Mouse (Mus musculus) embryonic facial prominence, embryonic 10.5 days (tissue): ENCODE data around the gene Atp1a4. TPM values are rescaled to one million over a fixed set of nuclear protein-coding genes. Genes with fewer than 3 reads are reported as not detected.
A peak's percentile ranks its signal among the peaks of the same experiment; 100 is the strongest.

Experiments
- DNase-seq: peaks from one replicate; pipeline ENCODE4 v3.0.0-alpha.2; 2017; ENCODE audit warnings: low spot score
- H3K27ac ChIP-seq: fragments of 300-500 bp; sonication (generic); replicated peaks from 2 replicates; pipeline ENCODE4 v1.5.1; 2016; ENCODE audit warnings: mild to moderate bottlenecking
- H3K27me3 ChIP-seq: fragments of 300-500 bp; sonication (generic); replicated peaks from 2 replicates; pipeline ENCODE4 v1.6.1; 2016; ENCODE audit warnings: low read depth, mild to moderate bottlenecking; ENCODE audit not compliant: poor library complexity, severe bottlenecking
- H3K36me3 ChIP-seq: fragments of 300-500 bp; sonication (generic); replicated peaks from 2 replicates; pipeline ENCODE4 v1.6.1; 2016; ENCODE audit warnings: mild to moderate bottlenecking, moderate library complexity
- H3K4me1 ChIP-seq: fragments of 300-500 bp; sonication (generic); 2 replicates; pipeline ENCODE4 v1.6.1; 2016
- H3K4me3 ChIP-seq: fragments of 300-500 bp; sonication (generic); 2 replicates; pipeline ENCODE4 v1.5.1; 2016; ENCODE audit warnings: mild to moderate bottlenecking, moderate library complexity
- H3K9me3 ChIP-seq: fragments of 300-500 bp; sonication (generic); 2 replicates; pipeline ENCODE4 v1.6.1; 2016; ENCODE audit warnings: mild to moderate bottlenecking
- WGBS: fragments of 180-500 bp; shearing (Covaris S2); methylation state at CpG from one replicate; pipeline ENCODE4 v1.1.7; 2016; 5-methylcytosine and 5-hydroxymethylcytosine counted together
- polyA plus RNA-seq: library from polyadenylated mRNA; unstranded; fragments of >200 nt; fragmentation: Nextera tagmentation; extraction: Ambion mirVana; gene quantifications from 2 replicates; pipeline ENCODE4 v1.2.1, GENCODE M21; 2016

The Atp1a4 gene
- polyA plus RNA-seq, 1 experiment from 2014 or later: not detected

DNA sequence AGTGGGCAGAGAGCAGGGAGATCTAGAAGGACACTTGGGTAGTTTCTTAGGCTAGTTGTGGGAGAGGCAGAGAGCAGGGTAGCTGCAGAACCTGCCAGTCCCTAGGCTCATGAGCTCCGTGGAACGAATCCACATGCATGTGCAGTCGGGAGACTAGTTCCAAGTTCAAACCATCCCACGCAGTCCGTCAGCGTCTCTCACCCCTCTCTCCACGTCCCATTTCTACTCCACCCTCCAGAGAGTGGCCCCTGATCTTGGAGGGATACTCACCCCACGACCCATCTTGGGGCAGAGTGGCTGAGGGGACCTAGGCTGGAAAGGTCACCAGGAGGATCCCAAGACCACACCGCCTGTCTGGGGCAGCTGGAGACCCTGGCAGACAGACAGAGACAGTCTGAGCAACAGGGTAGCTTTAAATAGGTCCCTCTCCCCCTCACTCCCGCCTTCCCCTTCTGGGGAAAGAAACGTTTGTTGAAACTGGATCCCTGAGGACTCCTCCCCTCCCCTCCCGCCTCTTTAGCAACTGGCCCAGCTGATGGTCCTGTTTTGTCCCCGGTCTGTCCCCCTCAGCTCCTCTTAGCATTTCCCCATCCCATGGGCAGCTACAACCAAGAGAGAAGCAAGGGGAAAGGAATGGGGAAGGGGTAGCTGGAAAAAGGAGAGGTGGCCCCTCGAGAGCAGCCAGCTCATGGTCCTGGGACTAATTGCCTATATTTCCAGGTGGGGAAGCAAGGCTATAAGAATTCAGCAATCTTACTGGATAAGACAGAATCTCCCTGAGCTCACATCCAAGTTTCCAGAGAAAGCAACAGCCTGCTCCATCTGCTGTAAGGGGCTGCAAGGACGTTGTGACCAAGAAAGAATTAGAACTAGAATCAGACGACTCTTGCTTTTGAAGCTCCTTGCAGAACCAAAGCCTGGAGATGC lies 39.7 kb upstream of the Atp1a4 start, which contains the start of gene Atp1a2:
TSS of gene Atp1a2 (minus strand) at position 454 of the 927 bp plus-strand sequence.
- H3K4me1 ChIP-seq: peaks cover 76% of the 10 kb centered on the region
- peak; percentile 52 for DNase-seq
- H3K36me3 ChIP-seq: no peaks in the 10 kb centered on the region
- 10% methylated on average over 16 of the region's 16 CpGs for WGBS
- peaks cover 48% of the 10 kb centered on the region for H3K27me3 ChIP-seq
- H3K27ac ChIP-seq: peak within 1 kb of the TSS; percentile 71
- H3K9me3 ChIP-seq: no peaks in the 10 kb centered on the region
- peak within 1 kb of the TSS; percentile 40 for H3K4me3 ChIP-seq

DNA sequence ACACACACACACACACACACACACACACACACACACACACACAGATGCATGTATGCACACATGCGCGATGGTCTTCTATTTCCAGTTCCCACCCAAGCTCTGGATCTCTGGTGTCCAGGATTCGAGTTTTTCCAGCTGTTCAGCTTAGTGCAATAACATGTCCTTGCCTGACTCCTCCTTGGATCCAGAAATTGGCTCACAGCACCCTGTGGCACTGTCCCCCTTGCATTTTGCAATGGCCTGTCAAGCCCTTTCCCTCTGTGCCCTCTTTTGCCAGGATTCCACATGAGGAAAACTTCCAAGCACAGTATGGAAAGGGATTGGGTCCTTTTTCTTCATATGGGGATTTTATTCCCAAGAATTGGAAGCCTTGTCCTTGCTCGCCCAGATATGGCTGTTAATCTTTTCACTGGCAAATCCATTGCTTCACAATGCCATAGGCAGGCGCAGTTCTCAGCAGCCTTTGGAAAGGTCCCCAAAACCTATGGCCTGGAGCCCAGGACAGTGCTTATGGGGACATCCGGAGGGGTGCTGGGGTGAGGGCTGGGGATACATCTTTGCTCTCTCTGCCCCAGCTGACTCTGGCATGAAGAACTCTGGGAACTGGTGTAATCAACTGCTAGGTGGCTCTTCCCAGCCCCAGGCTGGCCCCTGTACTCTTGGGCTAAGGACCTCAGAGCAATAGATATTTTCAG lies 38.7 kb upstream of the Atp1a4 start:
- Histone ChIP-seq H3K36me3 (no peaks in the 10 kb centered on the region), H3K4me3 (no peak overlapping the region), H3K27me3 (peaks cover 48% of the 10 kb centered on the region), H3K9me3 (no peaks in the 10 kb centered on the region), H3K27ac (peak overlapping the region; percentile 71; the same call in 1 of the 2 replicates), H3K4me1 (peaks cover 67% of the 10 kb centered on the region)
- 82% methylated on average over 6 of the region's 6 CpGs for WGBS
- no peak for DNase-seq

DNA sequence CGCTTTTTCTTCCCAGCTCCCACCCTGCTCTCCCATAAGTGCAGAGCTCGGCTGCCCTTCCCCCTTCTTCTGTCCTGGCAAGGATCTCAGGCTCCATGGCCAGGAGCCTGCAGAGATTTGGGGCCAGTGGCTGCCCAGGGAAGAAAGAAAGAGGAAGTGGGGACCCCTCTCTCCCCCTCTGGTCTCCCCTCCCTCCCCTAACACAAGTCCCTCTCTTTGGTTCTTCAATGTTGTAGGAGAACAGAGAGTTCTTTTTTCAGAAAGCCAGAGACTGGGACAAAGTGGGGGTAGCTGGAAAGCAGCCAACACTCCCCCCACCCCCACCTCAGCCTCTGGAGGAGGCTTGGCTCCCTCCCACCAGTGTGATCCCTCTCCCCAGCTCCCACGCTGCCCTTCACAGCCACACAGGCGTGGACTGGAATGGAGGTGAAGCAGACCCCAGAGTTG lies 37.6 kb upstream of the Atp1a4 start:
- Histone ChIP-seq H3K36me3 (no peaks in the 10 kb centered on the region), H3K4me3 (no peak overlapping the region), H3K27ac (peak overlapping the region; percentile 2; the same call in 1 of the 2 replicates), H3K4me1 (peaks cover 55% of the 10 kb centered on the region), H3K9me3 (no peaks in the 10 kb centered on the region), H3K27me3 (peaks cover 47% of the 10 kb centered on the region)
- WGBS: 54% methylated on average over 4 of the region's 4 CpGs
- no peak for DNase-seq

DNA sequence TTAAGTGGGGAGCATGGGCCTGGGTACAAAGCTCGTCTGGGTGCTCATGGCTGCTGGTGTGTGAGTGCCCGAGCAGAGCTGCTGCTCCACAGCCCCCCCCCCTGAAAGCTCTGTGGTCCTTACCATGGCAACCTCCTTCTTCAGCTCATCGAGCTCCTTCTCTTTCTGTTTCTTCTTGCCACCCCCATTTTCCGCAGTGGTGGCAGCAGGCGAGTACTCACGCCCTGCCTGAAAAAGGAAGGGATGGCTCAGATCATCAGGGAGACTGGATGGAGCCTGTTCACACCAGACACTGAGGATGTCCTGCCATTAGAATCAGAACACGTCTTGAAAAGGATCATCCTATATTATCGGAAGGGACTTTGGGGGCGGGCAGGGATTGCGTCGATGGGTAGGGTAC lies 35.2 kb upstream of the Atp1a4 start:
- Histone ChIP-seq H3K9me3 (no peaks in the 10 kb centered on the region), H3K4me3 (no peak overlapping the region), H3K4me1 (peaks cover 33% of the 10 kb centered on the region), H3K36me3 (no peaks in the 10 kb centered on the region), H3K27me3 (peaks cover 24% of the 10 kb centered on the region), H3K27ac (no peak overlapping the region)
- 92% methylated on average over 11 of the region's 11 CpGs for WGBS
- DNase-seq: no peak

DNA sequence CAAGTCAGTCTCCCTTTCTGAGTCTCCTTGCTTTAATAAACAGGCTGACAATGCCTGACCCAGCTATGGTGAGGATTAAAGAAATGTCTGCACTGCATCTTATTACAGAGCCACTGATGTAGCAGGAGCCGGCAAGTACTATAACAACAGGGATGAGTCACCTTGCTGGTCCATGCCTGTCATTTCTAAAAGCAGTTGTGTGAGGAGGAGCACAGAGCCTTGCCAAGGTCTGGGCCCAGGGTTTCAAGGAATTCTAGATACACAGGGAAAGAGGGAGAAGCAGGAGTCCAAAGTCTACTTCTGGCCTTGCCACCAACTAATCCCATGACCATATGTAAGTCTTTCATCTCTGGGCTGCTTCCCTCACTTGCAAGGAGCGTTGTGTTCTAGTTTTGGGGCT lies 34.7 kb upstream of the Atp1a4 start:
- Histone ChIP-seq H3K4me3 (no peak overlapping the region), H3K9me3 (no peaks in the 10 kb centered on the region), H3K4me1 (peaks cover 27% of the 10 kb centered on the region), H3K36me3 (no peaks in the 10 kb centered on the region), H3K27ac (no peak overlapping the region), H3K27me3 (peaks cover 18% of the 10 kb centered on the region)
- WGBS: 92% methylated on average over 2 of the region's 2 CpGs
- no peak for DNase-seq

DNA sequence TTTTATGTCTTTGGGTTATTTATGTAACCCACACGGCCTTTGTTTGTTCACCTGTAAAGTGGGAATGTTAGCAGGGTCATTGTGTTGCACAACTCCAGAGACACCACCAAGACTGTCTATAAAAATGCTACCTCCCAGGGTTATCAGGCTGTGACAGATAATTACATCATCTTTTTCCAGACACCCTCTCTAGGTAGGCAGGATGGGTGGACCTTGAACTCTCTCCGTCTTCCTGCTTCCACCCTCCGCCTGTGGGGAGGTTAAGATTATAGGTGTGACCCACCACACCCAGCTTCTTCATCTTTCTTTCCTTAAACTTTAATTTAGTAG lies 31.4 kb upstream of the Atp1a4 start:
- Histone ChIP-seq H3K27ac (no peak overlapping the region), H3K36me3 (no peaks in the 10 kb centered on the region), H3K9me3 (no peaks in the 10 kb centered on the region), H3K4me3 (no peak overlapping the region), H3K27me3 (peaks cover 2% of the 10 kb centered on the region; the same call in 1 of the 2 replicates), H3K4me1 (no peaks in the 10 kb centered on the region)
- no peak for DNase-seq
- WGBS: 88% methylated on average over 3 of the region's 3 CpGs

DNA sequence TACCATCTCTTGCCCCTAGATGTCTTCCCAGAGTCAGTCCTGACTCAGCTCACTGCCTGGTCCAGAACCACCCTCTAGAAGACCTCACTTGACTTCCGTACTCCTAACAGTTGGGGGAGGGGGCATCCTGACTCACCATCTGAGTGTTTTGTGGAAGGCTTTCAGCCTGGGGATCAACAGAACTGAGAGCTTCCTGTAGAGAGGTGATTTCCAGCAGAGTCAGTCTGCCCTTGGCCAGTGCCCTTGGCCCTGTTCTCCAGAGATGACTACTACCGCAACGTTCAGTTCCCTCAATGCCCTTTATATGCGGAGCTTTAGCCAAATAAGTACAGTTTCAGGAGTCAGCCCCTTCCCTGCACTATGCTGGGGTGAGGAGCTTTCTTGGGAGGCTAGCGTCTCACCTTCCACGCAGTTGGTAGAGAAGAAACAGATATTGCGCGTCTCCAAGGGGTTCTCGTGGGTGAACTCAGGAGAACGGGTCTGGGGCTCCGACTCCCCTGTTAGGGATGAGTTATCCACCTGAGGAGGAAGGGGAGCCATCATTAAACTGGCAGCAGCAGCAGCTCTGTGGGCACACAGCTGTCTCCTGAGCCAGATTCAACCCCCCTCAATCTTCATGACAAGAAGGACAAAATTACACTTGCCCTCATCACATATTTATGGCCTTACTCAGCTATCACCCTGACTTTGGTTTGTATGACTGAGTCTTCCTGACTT lies 30.8 kb upstream of the Atp1a4 start:
- 93% methylated on average over 11 of the region's 11 CpGs for WGBS
- Histone ChIP-seq H3K36me3 (no peaks in the 10 kb centered on the region), H3K27me3 (peaks cover 2% of the 10 kb centered on the region; the same call in 1 of the 2 replicates), H3K4me3 (no peak overlapping the region), H3K4me1 (no peaks in the 10 kb centered on the region), H3K27ac (no peak overlapping the region), H3K9me3 (no peaks in the 10 kb centered on the region)
- no peak for DNase-seq

DNA sequence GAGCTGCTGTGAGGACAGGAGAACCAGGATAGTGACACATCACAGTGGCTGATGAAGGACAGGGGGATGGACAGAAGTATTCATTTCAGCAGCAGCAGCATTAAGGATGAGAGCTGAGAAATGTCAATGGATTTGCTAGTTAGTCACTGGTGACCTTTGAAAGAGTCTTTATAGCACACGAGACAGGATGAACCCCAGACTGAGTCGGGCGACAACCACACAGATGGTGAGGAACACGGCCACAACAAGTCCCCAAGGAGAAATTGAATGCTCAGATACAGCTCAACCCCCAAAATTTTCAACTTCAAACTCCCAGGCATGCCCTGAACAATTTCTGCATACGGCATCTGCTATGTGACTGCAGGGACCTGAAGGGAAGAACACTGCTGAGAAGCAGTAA lies 28.5 kb upstream of the Atp1a4 start:
- Histone ChIP-seq H3K27me3 (peaks cover 2% of the 10 kb centered on the region; the same call in 1 of the 2 replicates), H3K4me1 (no peaks in the 10 kb centered on the region), H3K4me3 (no peak overlapping the region), H3K36me3 (no peaks in the 10 kb centered on the region), H3K9me3 (no peaks in the 10 kb centered on the region), H3K27ac (no peak overlapping the region)
- WGBS: 88% methylated on average over 5 of the region's 5 CpGs
- no peak for DNase-seq

DNA sequence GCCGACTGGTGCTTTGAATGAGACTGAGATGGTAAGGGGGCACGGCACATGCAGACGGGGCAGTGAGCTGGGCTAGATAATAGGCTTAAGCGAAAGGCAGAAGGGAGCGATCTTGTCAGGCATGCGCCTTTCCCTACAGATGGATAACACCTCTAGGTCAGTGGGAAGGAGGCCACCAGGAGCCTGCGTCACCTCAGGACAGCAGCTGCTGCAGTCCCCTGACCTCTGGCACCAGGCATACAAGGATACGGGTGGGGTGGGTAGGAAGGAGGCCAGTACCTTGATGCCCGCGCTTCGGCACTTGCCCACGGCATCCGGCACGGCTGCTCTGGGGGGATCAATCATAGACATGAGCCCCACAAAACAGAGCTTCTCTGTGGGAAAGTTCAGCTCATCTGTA lies 26.0 kb upstream of the Atp1a4 start:
- no peak for DNase-seq
- no peaks in the 10 kb centered on the region for H3K36me3 ChIP-seq
- WGBS: 85% methylated on average over 14 of the region's 14 CpGs
- no peak overlapping the region for H3K4me3 ChIP-seq
- H3K4me1 ChIP-seq: no peaks in the 10 kb centered on the region
- H3K27me3 ChIP-seq: peaks cover 2% of the 10 kb centered on the region; the same call in 1 of the 2 replicates
- no peaks in the 10 kb centered on the region for H3K9me3 ChIP-seq
- H3K27ac ChIP-seq: no peak overlapping the region

DNA sequence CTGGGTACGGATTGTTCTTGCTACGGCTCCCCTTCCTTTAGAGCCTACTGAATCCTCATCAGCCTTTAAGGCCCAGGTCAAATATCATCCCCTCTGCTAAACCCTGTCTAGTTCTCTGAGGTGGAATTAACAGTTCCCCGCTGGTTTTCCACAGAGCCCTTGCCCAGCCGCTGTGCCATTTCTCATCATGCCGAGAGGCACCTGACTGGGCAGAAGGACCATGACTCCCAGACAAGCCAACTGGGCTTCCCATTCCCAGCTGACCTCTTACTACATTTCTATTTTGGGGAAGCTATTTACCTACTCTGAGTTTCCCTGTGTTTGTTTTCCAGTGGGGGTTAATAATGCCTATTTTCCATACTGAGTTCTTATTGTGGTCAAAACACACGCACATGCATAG lies 24.9 kb upstream of the Atp1a4 start:
- Histone ChIP-seq H3K4me3 (no peak overlapping the region), H3K36me3 (no peaks in the 10 kb centered on the region), H3K27ac (no peak overlapping the region), H3K9me3 (no peaks in the 10 kb centered on the region), H3K4me1 (no peaks in the 10 kb centered on the region), H3K27me3 (peaks cover 2% of the 10 kb centered on the region; the same call in 1 of the 2 replicates)
- DNase-seq: no peak
- 93% methylated on average over 6 of the region's 6 CpGs for WGBS

DNA sequence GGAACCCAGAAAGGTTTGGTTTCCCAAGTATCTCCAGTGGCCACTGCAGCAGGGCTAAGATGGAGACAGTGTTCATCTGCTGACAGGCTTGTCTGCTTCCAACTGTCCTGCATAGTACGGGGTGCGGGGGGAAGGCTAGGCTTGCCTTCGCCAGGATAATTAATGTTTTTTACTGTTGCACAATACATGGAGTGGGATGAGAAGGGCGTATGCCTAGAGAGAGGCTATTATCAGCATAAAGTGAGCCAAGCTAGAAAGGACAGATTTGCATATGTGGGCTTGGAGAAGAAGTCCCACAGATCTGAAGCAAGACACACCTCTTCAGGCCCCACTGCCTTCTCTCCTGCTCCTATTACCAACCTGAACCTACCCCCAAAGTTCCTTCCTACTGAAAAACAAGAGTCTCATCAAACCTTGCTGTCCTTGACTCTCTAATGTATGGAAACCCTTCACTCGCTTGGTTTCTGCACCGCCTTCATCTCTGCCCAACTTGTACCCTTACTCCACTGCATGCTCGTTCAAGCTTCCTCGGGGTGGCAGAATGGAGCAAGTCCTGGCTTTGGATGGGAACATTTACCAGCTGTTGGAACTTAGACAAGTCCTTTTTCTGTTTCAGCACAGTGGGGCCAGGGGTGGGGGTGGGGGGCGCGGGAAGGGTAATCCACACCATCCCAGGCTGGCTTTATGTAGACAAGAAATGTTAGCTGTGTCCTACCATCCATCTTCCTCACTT lies 23.5 kb upstream of the Atp1a4 start:
- WGBS: 87% methylated on average over 10 of the region's 10 CpGs
- Histone ChIP-seq H3K9me3 (no peaks in the 10 kb centered on the region), H3K27ac (no peak overlapping the region), H3K4me1 (no peaks in the 10 kb centered on the region), H3K27me3 (peaks cover 2% of the 10 kb centered on the region; the same call in 1 of the 2 replicates), H3K36me3 (no peaks in the 10 kb centered on the region), H3K4me3 (no peak overlapping the region)
- no peak for DNase-seq
